Mouse (Mus musculus) lung, adult 2 months (tissue): ENCODE measurements around the gene Pde10a.

Experiments
- CTCF ChIP-seq: fragments of 200-500 bp; IDR thresholded peaks from 2 replicates; pipeline ENCODE4 v1.5.1; 2011; ENCODE audit warnings: mild to moderate bottlenecking, low read length, control low read depth; ENCODE audit not compliant: insufficient read depth
- POLR2A ChIP-seq: fragments of 200-500 bp; IDR thresholded peaks from 2 replicates; pipeline ENCODE4 v1.6.1; 2011; ENCODE audit warnings: low read depth, mild to moderate bottlenecking, control low read depth, low read length, borderline replicate concordance; ENCODE audit errors: extremely low read depth

DNA sequence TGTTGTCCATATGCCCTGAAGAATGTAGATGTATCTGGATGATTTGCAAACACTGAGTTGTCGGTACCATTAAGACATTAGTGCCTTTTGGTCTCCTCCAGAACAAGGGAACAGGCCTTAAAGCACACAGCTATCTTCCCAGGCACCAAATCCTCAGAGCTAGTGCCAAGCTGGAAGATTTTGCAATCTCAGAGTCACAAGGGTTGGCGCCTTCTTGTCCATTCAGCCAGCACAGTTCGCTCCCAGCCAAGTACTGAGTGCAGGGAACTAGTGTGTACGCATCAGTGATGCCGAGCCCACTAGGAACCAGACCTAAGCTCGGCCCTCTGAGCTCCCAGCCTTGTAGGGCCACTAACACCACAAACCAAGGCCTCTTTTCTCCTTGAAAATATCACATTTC lies 440.0 kb downstream of the Pde10a start:
- no peak for TF ChIP-seq CTCF
- TF ChIP-seq POLR2A = no peak
